ENCODE assay signal across 8 mouse cellular contexts in the genomic region with DNA sequence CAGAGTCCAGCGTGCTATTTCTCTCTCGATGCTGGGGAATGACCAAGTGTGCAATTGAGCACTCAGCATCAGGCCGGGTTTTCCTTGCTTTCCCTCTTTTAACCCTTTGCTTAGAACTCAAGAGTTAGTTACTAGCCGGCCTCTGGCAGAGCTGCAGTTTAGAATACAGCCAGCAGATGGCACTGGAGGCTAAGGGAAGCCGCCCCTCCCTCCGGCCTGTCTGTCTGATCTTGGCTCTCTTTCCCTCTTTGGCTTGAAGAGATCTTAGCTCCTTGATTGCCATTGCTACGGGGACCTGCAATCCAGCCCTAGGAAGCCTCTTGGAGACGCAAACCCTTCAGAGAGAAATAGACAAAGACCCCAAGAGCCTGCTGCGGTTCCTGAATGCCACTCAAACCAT. TPM values are rescaled to one million over a fixed set of nuclear protein-coding genes. Genes with fewer than 3 reads are reported as not detected.
DNase-seq lines count a peak whose midpoint lies in the region; ATAC-seq and TF ChIP-seq lines count a peak whose summit lies in the region.

No protein-coding gene starts in this region.

- H3K79me3 ChIP-seq in C2C12 (ENCODE audit: low read depth): no peaks in the 10 kb centered on the region

- DNase-seq in adrenal gland, adult 18-20 months (ENCODE audit: low spot score in 2 of 2): peak; percentile 79 to 81
- peak; percentile 79 for DNase-seq in embryo, embryonic 11 days
- DNase-seq in heart, adult 2 months: peak; percentile 60 to 82
- DNase-seq in layer of hippocampus, adult 18-20 months (ENCODE audit: low spot score in 2 of 2): peak; percentile 61 to 86
- DNase-seq in lung, postnatal 0 days (ENCODE audit: low spot score): peak; percentile 78
- peak; percentile 76 for DNase-seq in retina, postnatal 1 day
- DNase-seq in urinary bladder, postnatal 14 days (ENCODE audit: low spot score): peak; percentile 72

- peak; percentile 75 for TF ChIP-seq CTCF in C2C12 (IDR thresholded peaks at IDR 0.05; ENCODE audit: control insufficient read depth, insufficient read depth, insufficient read length)
- 0 out of 2 replicates have a peak, but pooled peaks have one; percentile 100 for TF ChIP-seq CTCF in heart, adult 2 months (IDR thresholded peaks at IDR 0.05)
- TF ChIP-seq CTCF in lung, postnatal 0 days (IDR thresholded peaks at IDR 0.05): peak; percentile 96

- no peaks in the 10 kb centered on the region for H3K4me1 ChIP-seq in heart, adult 2 months (ENCODE audit: control insufficient read depth, insufficient read depth, low read length)
- no peaks in the 10 kb centered on the region for H3K4me1 ChIP-seq in lung, postnatal 0 days (ENCODE audit: insufficient read depth, low read depth, low read length)

- no peak overlapping the region for H3K9ac ChIP-seq in heart, adult 2 months (ENCODE audit: low read depth, low read length)
- H3K9ac ChIP-seq in lung, postnatal 0 days (replicated peaks; ENCODE audit: low read depth): no peak overlapping the region

- no peak overlapping the region for H3K4me3 ChIP-seq in C2C12 (ENCODE audit: insufficient read depth, poor library complexity, severe bottlenecking)
- no peak overlapping the region for H3K4me3 ChIP-seq in heart, adult 2 months
- H3K4me3 ChIP-seq in lung, postnatal 0 days (ENCODE audit: low read depth, low read length): no peak overlapping the region

- no peak overlapping the region for H3K27ac ChIP-seq in heart, adult 2 months
- no peak overlapping the region for H3K27ac ChIP-seq in lung, postnatal 0 days (ENCODE audit: low read length)

- TF ChIP-seq POLR2A in heart, adult 2 months (IDR thresholded peaks at IDR 0.05; ENCODE audit: insufficient read depth, low read depth, low read length): no peak

- no peaks in the 10 kb centered on the region for H3K36me3 ChIP-seq in C2C12 (ENCODE audit: control insufficient read depth, insufficient read depth)
- H3K36me3 ChIP-seq in heart, adult 2 months (ENCODE audit: control insufficient read depth, insufficient read depth, low read length): no peaks in the 10 kb centered on the region
- H3K36me3 ChIP-seq in lung, postnatal 0 days (ENCODE audit: insufficient read depth, low read length): no peaks in the 10 kb centered on the region

- no peaks in the 10 kb centered on the region for H3K79me2 ChIP-seq in C2C12 (ENCODE audit: control insufficient read depth, insufficient read depth)
- H3K79me2 ChIP-seq in heart, adult 2 months (replicated peaks; ENCODE audit: control insufficient read depth, insufficient read depth, low read length): no peaks in the 10 kb centered on the region

- no peaks in the 10 kb centered on the region for H3K9me3 ChIP-seq in lung, postnatal 0 days (ENCODE audit: low read length)

- WGBS in heart, adult 2 months: 9% methylated on average over 9 of the region's 9 CpGs
- WGBS in lung, postnatal 0 days: 7% methylated on average over 9 of the region's 9 CpGs

- H3ac ChIP-seq in C2C12 (ENCODE audit: control insufficient read depth, insufficient read length, low read depth): no peak overlapping the region

- intact Hi-C loops in heart, adult 2 months (cut with DNase I): loop anchor here (1.0 to 2.0 kb wide), 4 partner anchors 55 to 248 kb away; no protein-coding TSS in a partner anchor

- ATAC-seq in lung, postnatal 0 days: no peak

- no peak overlapping the region for H3K4me2 ChIP-seq in lung, postnatal 0 days (replicated peaks; ENCODE audit: low read depth, low read length)

- peaks cover 12% of the 10 kb centered on the region for H3K27me3 ChIP-seq in C2C12 (ENCODE audit: control insufficient read depth, insufficient read depth, insufficient read length)
- H3K27me3 ChIP-seq in heart, adult 2 months (ENCODE audit: control insufficient read depth, insufficient read depth, low read length): no peaks in the 10 kb centered on the region
- H3K27me3 ChIP-seq in lung, postnatal 0 days (replicated peaks; ENCODE audit: insufficient read depth, low read length): no peaks in the 10 kb centered on the region

- TF ChIP-seq EP300 in heart, adult 2 months (IDR thresholded peaks at IDR 0.05; ENCODE audit: insufficient read depth, low read depth, low read length): peak; percentile 81; the same call in 1 of the 2 replicates
- no peak for TF ChIP-seq EP300 in lung, postnatal 0 days (IDR thresholded peaks at IDR 0.05)

TF ChIP-seq in C2C12, 6 proteins besides CTCF, POLR2A, EP300 and RAD21:
- no peak for TF ChIP-seq FOSL1 (IDR thresholded peaks at IDR 0.05; ENCODE audit: insufficient read depth, low read length, poor library complexity, severe bottlenecking)
- no peak for TF ChIP-seq CEBPB (IDR thresholded peaks at IDR 0.05; ENCODE audit: low read depth)
- no peak for TF ChIP-seq MYOG (IDR thresholded peaks at IDR 0.05; ENCODE audit: control insufficient read depth, extremely low read depth, insufficient read length)
- no peak for TF ChIP-seq USF1 (IDR thresholded peaks at IDR 0.05; ENCODE audit: low read depth)
- no peak for TF ChIP-seq MYOD1 (IDR thresholded peaks at IDR 0.05; ENCODE audit: control insufficient read depth, insufficient read length, low read depth)
- no peak for TF ChIP-seq MAX (IDR thresholded peaks at IDR 0.05)
TF ChIP-seq in C2C12: peak in this region for 0.

RNA-seq across cellular contexts. Expression of gene Zbtb43, which starts 18.5 kb away (rescaled TPM):
- polyA plus RNA-seq in C2C12 (2012; fragmentation: generic; extraction: Trizol): 4.8 TPM
- total RNA-seq in adrenal gland, adult 18-20 months (2021): 10 to 100 TPM; 24.3 to 25.1 TPM
- 10 to 100 TPM; 20.0 to 20.3 TPM for total RNA-seq in heart, adult 2 months (2021)
- polyA plus RNA-seq in heart, adult 2 months (2012; rRNA removed): 9.2 and 17.0 TPM in 2 replicates
- 10 to 100 TPM; 22.4 to 29.6 TPM for total RNA-seq in layer of hippocampus, adult 18-20 months (2021)
- polyA plus RNA-seq in lung, postnatal 0 days (2015; fragmentation: Nextera tagmentation; extraction: Ambion mirVana): 11.4 and 12.0 TPM in 2 replicates

RNA-seq across cellular contexts. Expression of gene Zbtb34, which starts 55.7 kb away (rescaled TPM):
- polyA plus RNA-seq in C2C12 (2012; fragmentation: generic; extraction: Trizol): 1.6 TPM
- 1 to 10 TPM; 5.6 to 8.2 TPM for total RNA-seq in adrenal gland, adult 18-20 months (2021)
- total RNA-seq in heart, adult 2 months (2021): 1 to 10 TPM; 5.7 to 7.3 TPM
- polyA plus RNA-seq in heart, adult 2 months (2012; rRNA removed): 5.0 and 8.1 TPM in 2 replicates
- 10 to 100 TPM; 12.0 to 14.2 TPM for total RNA-seq in layer of hippocampus, adult 18-20 months (2021)
- polyA plus RNA-seq in lung, postnatal 0 days (2015; fragmentation: Nextera tagmentation; extraction: Ambion mirVana): 4.5 and 4.9 TPM in 2 replicates
